Mouse (Mus musculus) liver, postnatal 0 days (tissue): ENCODE measurements at regions not wholly inside any gene's neighbourhood (a gene's known extent, or its start where the extent isn't known, plus 50 kb on each side); places are given as distances from the start of the nearest gene placed in this dataset.

Experiments used
- CTCF ChIP-seq: sonication (generic); IDR thresholded peaks from 2 replicates; pipeline ENCODE4 v1.5.1; 2016; ENCODE audit warnings: antibody characterized with exemption, low read depth
- EP300 ChIP-seq: IDR thresholded peaks from 2 replicates; pipeline ENCODE4 v1.6.1; 2016; ENCODE audit warnings: antibody characterized with exemption, low read depth, mild to moderate bottlenecking

DNA sequence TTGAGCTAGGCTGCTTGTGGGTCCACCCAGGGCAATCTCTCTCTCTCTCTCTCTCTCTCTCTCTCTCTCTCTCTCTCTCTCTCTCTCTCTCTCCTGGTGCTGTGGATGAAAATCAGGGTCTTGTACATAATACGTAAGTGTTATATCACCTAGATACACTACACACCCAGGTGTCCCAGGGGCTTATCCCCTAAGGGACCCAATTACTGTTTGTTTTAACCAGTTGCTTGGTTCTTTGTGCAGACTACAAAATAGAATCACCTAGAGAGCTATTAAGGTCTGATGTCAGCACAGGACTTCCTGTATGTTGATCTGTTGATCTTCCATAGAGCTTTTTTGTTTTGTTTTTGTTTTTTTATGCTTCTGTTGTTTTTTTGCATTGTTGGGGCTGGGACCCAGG lies 53.0 kb upstream of the Ssx2ip start:
- TF ChIP-seq CTCF (no peak), EP300 (no peak)
